Mouse (Mus musculus) lung, embryonic 15.5 days (tissue): ENCODE measurements around the gene Spint4. TPM values are rescaled to one million over a fixed set of nuclear protein-coding genes. Genes with fewer than 3 reads are reported as not detected.

Experiments
- ATAC-seq: fragments of 200-750 bp; cut with Nextera tagmentation; 2 replicates; pipeline ENCODE4 v1.8.0; 2017; ENCODE audit warnings: moderate number of reproducible peaks, borderline replicate concordance; ENCODE audit not compliant: low FRiP score, low TSS enrichment; ENCODE audit errors: extremely low read depth
- H3K27ac ChIP-seq: fragments of 300-500 bp; sonication (generic); 2 replicates; pipeline ENCODE4 v1.5.1; 2015; ENCODE audit warnings: moderate library complexity, mild to moderate bottlenecking, inconsistent platforms
- H3K27me3 ChIP-seq: fragments of 300-500 bp; sonication (generic); 2 replicates; pipeline ENCODE4 v1.6.1; 2015; ENCODE audit warnings: inconsistent platforms
- H3K36me3 ChIP-seq: fragments of 300-500 bp; sonication (generic); 2 replicates; pipeline ENCODE4 v1.6.1; 2015; ENCODE audit warnings: inconsistent platforms
- H3K4me1 ChIP-seq: fragments of 300-500 bp; sonication (generic); 2 replicates; pipeline ENCODE4 v1.6.1; 2015; ENCODE audit warnings: inconsistent platforms
- H3K4me2 ChIP-seq: fragments of 300-500 bp; sonication (generic); 2 replicates; pipeline ENCODE4 v1.6.1; 2015; ENCODE audit warnings: inconsistent platforms, mild to moderate bottlenecking, moderate library complexity
- H3K4me3 ChIP-seq: fragments of 300-500 bp; sonication (generic); 2 replicates; pipeline ENCODE4 v1.5.1; 2015; ENCODE audit warnings: mild to moderate bottlenecking, inconsistent platforms
- H3K9ac ChIP-seq: fragments of 300-500 bp; sonication (generic); 2 replicates; pipeline ENCODE4 v1.6.1; 2015; ENCODE audit warnings: inconsistent platforms
- H3K9me3 ChIP-seq: fragments of 300-500 bp; sonication (generic); 2 replicates; pipeline ENCODE4 v1.6.1; 2016; ENCODE audit warnings: inconsistent platforms
- WGBS: fragments of 180-500 bp; shearing (Covaris S2); methylation state at CpG from one replicate; pipeline ENCODE4 v1.1.7; 2015; 5-methylcytosine and 5-hydroxymethylcytosine counted together
- polyA plus RNA-seq: library from polyadenylated mRNA; unstranded; fragments of >200 nt; fragmentation: Nextera tagmentation; extraction: Ambion mirVana; gene quantifications from 2 replicates; pipeline ENCODE4 v1.2.1, GENCODE M21; 2015

Spint4 gene
- not detected in 2 replicates for polyA plus RNA-seq

- Histone ChIP-seq H3K4me1 (no peaks in the 10 kb centered on the region), H3K4me2 (no peak within 1 kb of the TSS), H3K27ac (no peak within 1 kb of the TSS), H3K9me3 (no peaks in the 10 kb centered on the region), H3K27me3 (no peaks in the 10 kb centered on the region), H3K36me3 (no peaks in the 10 kb centered on the region), H3K9ac (no peak within 1 kb of the TSS), H3K4me3 (no peak within 1 kb of the TSS)
- ATAC-seq = no peak
- 70% methylated on average over 4 of the region's 4 CpGs for WGBS
These were observed at the start of gene Spint4 for GRCm38 (mm10) chr2:164698201-164698600. Gene Spint4 (plus strand): TSS chr2:164698501.

DNA sequence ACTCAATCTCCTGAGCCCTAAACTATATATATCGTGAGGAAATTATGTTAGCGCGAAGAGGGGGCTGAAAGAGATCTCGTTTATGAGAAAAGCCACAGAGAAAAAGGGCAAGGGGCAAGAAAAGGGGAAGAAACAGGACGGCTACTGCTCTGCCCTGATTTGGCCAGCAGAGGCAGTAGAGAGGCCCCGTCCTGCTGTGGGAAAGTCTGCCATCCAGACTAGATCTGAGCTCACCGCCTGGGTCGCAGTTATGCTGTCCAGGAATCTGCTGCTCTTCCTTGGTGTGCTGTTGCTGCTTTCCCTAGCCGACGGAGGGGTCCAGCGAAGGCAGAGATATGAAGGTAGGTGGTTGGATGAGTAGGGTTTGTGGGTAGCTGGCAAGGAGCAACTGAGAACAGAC is 42.4 kb upstream of the Spint4 start, which contains the start of gene Wfdc10:
Wfdc10 (plus strand) TSS at position 189 of the 400 bp plus-strand sequence.
- Histone ChIP-seq H3K4me1 (no peaks in the 10 kb centered on the region), H3K4me2 (no peak within 1 kb of the TSS), H3K9ac (no peak within 1 kb of the TSS), H3K4me3 (no peak within 1 kb of the TSS), H3K27ac (no peak within 1 kb of the TSS), H3K27me3 (no peaks in the 10 kb centered on the region), H3K9me3 (no peaks in the 10 kb centered on the region), H3K36me3 (no peaks in the 10 kb centered on the region)
- no peak for ATAC-seq
- 12% methylated on average over 11 of the region's 11 CpGs for WGBS

DNA sequence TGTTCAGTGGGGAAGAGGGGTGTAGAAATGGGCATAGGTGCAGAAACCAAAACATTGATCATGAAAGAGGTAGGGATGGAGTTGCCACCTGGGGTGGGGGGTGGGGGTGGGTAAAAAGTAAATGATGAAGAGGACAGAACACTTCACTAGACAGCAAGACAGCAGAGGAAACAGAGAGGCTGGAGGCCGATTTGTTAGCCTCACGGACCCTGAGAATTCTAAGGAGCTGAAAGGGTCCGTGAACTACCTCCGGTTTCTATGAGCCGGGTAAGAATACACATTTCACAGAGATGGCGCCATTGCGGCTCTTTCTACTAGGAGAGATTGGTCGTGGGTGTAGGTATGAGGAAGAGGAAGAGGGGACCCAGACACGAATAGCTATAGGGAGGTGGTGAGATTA is 41.8 kb upstream of the Spint4 start, which contains the start of gene Wfdc9:
Wfdc9 (minus strand) TSS at position 101 of the 400 bp plus-strand sequence.
- no peaks in the 10 kb centered on the region for H3K27me3 ChIP-seq
- H3K36me3 ChIP-seq = no peaks in the 10 kb centered on the region
- H3K9me3 ChIP-seq = no peaks in the 10 kb centered on the region
- no peaks in the 10 kb centered on the region for H3K4me1 ChIP-seq
- no peak within 1 kb of the TSS for H3K27ac ChIP-seq
- no peak for ATAC-seq
- whole genome bisulfite sequencing = 65% methylated on average over 9 of the region's 9 CpGs
- H3K4me2 ChIP-seq = no peak within 1 kb of the TSS
- H3K4me3 ChIP-seq = no peak within 1 kb of the TSS
- no peak within 1 kb of the TSS for H3K9ac ChIP-seq

DNA sequence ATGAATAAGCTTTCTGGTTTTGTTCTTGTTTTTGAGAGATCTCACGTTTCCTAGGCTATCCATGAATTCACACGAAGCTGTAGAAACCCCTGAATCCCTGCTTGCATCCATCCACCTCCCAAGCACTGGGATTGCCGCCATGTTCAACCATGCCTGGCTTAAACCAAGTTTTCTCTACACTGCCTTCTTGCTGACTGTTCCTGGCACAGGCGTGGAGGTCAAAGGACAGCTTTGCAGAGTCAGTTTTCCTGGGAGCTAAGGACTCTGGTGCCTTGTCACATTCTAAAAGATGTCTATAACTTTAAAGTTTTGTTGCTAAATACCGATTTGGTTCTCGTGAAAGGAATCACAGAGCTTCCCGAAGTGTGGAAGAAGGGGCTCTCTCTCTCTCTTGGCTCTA is 33.5 kb upstream of the Spint4 start:
- Histone ChIP-seq H3K4me2 (no peak overlapping the region), H3K4me3 (no peak overlapping the region), H3K4me1 (no peaks in the 10 kb centered on the region), H3K27ac (no peak overlapping the region), H3K9me3 (no peaks in the 10 kb centered on the region), H3K27me3 (no peaks in the 10 kb centered on the region), H3K36me3 (no peaks in the 10 kb centered on the region), H3K9ac (no peak overlapping the region)
- no peak for ATAC-seq
- 85% methylated on average over 7 of the region's 7 CpGs for WGBS

DNA sequence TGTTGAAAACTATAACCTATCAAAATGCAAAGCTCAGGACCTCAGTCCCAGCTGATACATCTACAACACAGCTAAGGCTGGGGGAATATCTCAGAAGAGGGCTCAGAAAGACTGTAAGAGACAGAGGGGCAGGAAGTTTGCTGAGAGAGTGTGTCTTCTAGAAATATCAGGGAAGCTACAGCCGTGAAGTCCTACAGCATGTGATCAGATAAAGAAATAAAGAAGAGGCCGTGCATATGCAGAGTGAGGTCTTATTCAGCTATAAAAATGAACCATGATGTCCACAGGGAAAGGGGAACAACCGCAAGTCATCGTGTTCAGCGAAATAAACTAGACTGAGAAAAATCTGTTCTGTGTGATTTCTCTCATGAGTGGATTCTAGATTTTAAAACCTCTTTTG is 28.0 kb upstream of the Spint4 start:
- ATAC-seq = no peak
- Histone ChIP-seq H3K4me2 (no peak overlapping the region), H3K36me3 (no peaks in the 10 kb centered on the region), H3K9me3 (no peaks in the 10 kb centered on the region), H3K4me1 (no peaks in the 10 kb centered on the region), H3K27ac (no peak overlapping the region), H3K27me3 (no peaks in the 10 kb centered on the region), H3K4me3 (no peak overlapping the region), H3K9ac (no peak overlapping the region)
- 76% methylated on average over 5 of the region's 5 CpGs for WGBS

GRCm38 (mm10) chr2:164670938-164671337 is 27.4 kb upstream of the Spint4 start:
- no peaks in the 10 kb centered on the region for H3K27me3 ChIP-seq
- no peaks in the 10 kb centered on the region for H3K9me3 ChIP-seq
- no peak overlapping the region for H3K4me3 ChIP-seq
- ATAC-seq = no peak
- WGBS = 25% methylated on average over 1 of the region's 1 CpGs
- no peak overlapping the region for H3K9ac ChIP-seq
- H3K4me2 ChIP-seq = no peak overlapping the region
- no peaks in the 10 kb centered on the region for H3K4me1 ChIP-seq
- no peak overlapping the region for H3K27ac ChIP-seq
- no peaks in the 10 kb centered on the region for H3K36me3 ChIP-seq

- Histone ChIP-seq H3K27me3 (no peaks in the 10 kb centered on the region), H3K36me3 (no peaks in the 10 kb centered on the region), H3K9ac (no peak within 1 kb of the TSS), H3K4me3 (no peak within 1 kb of the TSS), H3K4me2 (no peak within 1 kb of the TSS), H3K4me1 (peaks cover 5% of the 10 kb centered on the region), H3K27ac (no peak within 1 kb of the TSS), H3K9me3 (no peaks in the 10 kb centered on the region)
- 62% methylated on average over 7 of the region's 7 CpGs for WGBS
- no peak for ATAC-seq
These were observed 24.3 kb upstream of the Spint4 start, which contains the start of gene Wfdc11 for GRCm38 (mm10) chr2:164673987-164674386. Gene Wfdc11 (minus strand): TSS chr2:164674087.

DNA sequence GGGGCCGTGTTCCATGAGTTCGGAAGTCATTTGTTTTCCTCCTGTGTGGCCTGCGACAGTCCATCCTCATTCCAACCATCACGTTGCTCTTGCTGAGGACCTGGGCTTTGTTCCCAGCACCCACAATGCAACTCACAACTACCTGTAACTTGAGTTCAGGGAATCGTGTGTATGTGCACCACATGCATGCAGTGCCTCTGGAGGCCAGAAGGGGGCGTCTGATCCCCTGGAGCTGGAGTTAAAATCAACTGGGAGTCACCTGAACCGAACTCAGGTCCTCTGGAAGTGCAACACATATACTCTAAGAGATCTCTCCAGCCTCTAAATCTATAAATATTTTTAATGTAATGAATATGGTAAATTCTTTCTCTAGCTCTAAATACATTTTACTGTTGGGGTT is 22.2 kb upstream of the Spint4 start:
- Histone ChIP-seq H3K36me3 (no peaks in the 10 kb centered on the region), H3K4me2 (no peak overlapping the region), H3K27me3 (no peaks in the 10 kb centered on the region), H3K9me3 (no peaks in the 10 kb centered on the region), H3K9ac (no peak overlapping the region), H3K4me3 (no peak overlapping the region), H3K27ac (no peak overlapping the region), H3K4me1 (peaks cover 11% of the 10 kb centered on the region)
- 77% methylated on average over 7 of the region's 7 CpGs for WGBS
- ATAC-seq = no peak

DNA sequence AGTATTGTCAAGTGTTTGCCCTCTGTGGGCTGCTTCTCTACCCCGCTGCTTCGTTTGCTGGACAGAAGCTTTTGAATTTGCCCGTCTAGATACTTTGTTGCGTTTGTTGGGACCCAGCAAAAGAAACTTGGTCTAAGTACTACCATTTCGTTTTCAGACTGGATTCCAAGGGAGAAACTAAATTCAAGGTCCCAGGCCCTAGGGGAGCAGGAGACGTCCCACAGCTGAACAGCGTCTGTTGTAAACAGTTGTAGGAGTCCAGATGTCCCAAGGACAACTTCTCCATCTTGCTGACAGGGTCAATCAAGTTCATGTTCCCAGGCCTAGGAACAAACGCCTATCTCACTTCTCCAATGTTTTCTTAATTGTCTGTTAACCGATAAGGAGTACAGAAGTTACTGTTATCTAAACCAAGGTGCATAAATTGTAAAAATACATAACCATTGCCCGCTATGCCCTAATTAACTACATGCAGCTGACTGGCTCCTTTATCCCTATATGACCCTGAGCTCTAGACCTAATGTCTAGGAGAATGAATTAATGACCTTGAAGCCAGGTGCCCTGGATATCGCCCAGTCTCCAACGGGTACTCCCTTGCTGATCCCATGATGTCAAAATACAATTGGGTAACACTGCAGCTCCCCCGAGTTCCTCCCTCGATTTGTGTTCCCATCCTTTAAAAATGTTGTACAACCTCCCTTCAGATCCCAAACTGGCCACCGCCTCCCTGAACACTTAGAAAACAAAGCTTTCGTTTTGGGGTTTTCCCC is 21.2 kb upstream of the Spint4 start:
- H3K27me3 ChIP-seq = no peaks in the 10 kb centered on the region
- H3K4me3 ChIP-seq = no peak overlapping the region
- no peak overlapping the region for H3K27ac ChIP-seq
- H3K4me1 ChIP-seq = peaks cover 11% of the 10 kb centered on the region
- no peak overlapping the region for H3K9ac ChIP-seq
- H3K4me2 ChIP-seq = no peak overlapping the region
- WGBS = 64% methylated on average over 16 of the region's 16 CpGs
- H3K36me3 ChIP-seq = no peaks in the 10 kb centered on the region
- no peak for ATAC-seq
- no peaks in the 10 kb centered on the region for H3K9me3 ChIP-seq

GRCm38 (mm10) chr2:164678848-164679625 is 19.3 kb upstream of the Spint4 start:
- H3K27ac ChIP-seq = no peak overlapping the region
- no peaks in the 10 kb centered on the region for H3K36me3 ChIP-seq
- ATAC-seq = peak; percentile 66
- WGBS = 15% methylated on average over 19 of the region's 19 CpGs
- H3K9me3 ChIP-seq = no peaks in the 10 kb centered on the region
- no peak overlapping the region for H3K9ac ChIP-seq
- H3K4me2 ChIP-seq = peak overlapping the region; percentile 57
- H3K27me3 ChIP-seq = no peaks in the 10 kb centered on the region
- H3K4me3 ChIP-seq = peak overlapping the region; percentile 31
- H3K4me1 ChIP-seq = peaks cover 11% of the 10 kb centered on the region

GRCm38 (mm10) chr2:164679906-164680305 is 18.4 kb upstream of the Spint4 start:
- peaks cover 11% of the 10 kb centered on the region for H3K4me1 ChIP-seq
- no peak overlapping the region for H3K4me3 ChIP-seq
- H3K9ac ChIP-seq = no peak overlapping the region
- no peaks in the 10 kb centered on the region for H3K9me3 ChIP-seq
- WGBS = 19% methylated on average over 3 of the region's 3 CpGs
- H3K27ac ChIP-seq = no peak overlapping the region
- peak; percentile 40; the same call in 1 of the 2 replicates for ATAC-seq
- H3K4me2 ChIP-seq = no peak overlapping the region
- H3K36me3 ChIP-seq = no peaks in the 10 kb centered on the region
- H3K27me3 ChIP-seq = no peaks in the 10 kb centered on the region

DNA sequence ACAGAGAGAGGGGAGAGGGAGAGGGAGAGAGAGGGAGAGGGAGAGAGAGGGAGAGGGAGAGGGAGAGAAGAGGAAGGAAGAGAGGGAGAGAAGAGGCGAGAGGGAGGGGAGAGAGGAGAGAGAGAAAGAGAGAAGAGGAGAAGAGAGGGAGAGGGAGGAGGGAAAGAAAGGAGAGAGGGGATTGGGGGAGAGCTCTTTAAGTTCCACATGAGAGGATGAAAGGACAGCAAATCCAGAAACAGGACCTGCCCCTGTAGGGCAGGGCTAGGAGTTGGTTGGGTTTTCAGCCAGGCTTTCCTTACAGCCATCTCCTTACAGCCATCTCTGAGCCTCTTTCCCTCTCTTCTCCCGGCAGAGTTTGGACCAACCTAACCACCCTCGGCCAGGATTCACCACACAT is 13.5 kb upstream of the Spint4 start, which contains the start of gene Wfdc13:
Wfdc13 (plus strand) TSS at position 301 of the 400 bp plus-strand sequence.
- 55% methylated on average over 3 of the region's 3 CpGs for WGBS
- Histone ChIP-seq H3K9me3 (no peaks in the 10 kb centered on the region), H3K4me3 (no peak within 1 kb of the TSS), H3K4me2 (no peak within 1 kb of the TSS), H3K9ac (no peak within 1 kb of the TSS), H3K27ac (no peak within 1 kb of the TSS), H3K36me3 (no peaks in the 10 kb centered on the region), H3K27me3 (no peaks in the 10 kb centered on the region), H3K4me1 (no peaks in the 10 kb centered on the region)
- ATAC-seq = no peak
